Mouse (Mus musculus) natural killer cell, adult 2 months (primary cell): ENCODE results near the gene Gm20388.

ENCODE experiments used
- DNase-seq, 2 experiments: peaks; one replicate each; pipeline ENCODE4 v3.0.0; 2022; ENCODE audit warnings: low spot score in 2 of 2

Gene Gm20388

DNA sequence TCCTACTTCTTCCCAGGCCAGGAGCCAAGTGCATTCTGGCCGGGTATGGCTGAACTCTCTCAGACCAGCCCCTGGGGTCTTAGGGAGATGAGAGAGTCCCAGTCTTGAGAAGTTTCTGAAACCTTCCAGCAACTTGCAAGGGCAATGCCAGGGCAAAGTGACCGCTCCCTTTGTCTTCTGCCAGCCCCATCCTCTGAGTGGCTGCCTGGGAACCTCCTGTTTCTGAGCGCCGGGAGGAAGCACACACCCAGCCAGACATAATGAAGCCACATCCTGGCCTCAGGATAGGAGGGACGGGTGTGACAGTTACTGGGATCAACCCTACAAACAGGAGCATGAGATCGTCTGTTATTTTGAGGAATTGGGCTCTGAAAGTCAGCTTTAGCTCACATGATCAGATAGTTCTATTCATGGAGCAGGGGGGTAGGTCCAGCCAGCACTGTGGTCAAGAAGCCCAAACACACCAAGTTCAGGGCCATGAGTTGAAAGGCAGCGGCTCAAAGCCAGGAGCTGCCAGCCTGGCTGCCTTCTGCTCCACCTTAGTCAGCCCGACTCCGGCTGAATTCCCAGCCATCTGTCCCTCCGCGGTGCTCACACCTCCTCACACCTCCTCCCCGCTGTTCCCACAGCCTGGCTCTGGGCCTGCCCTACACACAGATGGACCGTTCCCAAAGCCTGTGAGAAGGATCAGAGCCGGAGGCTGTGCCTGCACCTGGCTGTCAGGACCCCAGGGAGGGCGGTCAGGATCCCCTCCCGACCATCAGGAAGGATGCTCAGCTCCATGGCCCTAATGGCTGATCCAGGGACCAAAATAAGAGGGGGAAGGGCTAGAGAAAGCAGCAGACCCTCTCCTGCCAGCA, 2766.2 kb downstream of the Gm20388 start:
- DNase-seq = no peak

DNA sequence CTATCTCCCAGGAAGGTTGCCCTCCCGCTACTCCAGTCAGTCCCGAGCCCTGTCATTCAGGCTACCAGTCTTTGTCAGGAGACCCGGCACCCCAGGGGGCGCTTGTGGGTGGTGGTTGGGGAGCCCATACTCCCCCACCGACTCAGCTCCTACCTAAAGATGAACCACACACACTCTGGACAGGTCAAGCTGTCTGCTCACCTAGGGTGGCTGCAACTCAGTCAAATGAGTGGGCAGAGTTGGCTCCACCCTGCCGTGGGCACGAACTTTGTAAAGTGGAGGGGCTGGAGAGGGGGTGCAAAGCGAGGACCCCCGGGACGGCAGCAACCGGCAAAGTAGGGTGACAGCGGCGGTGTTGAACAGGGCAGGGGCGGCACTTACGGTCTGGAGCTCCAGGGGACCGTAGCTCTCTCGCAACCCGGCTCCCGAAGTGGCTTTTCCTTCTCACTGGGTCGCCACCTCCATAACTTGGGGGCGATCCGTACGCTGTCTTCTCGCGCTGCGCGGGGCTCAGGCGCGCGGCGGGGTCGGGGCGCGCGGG, 2766.9 kb downstream of the Gm20388 start:
- DNase-seq = no peak

DNA sequence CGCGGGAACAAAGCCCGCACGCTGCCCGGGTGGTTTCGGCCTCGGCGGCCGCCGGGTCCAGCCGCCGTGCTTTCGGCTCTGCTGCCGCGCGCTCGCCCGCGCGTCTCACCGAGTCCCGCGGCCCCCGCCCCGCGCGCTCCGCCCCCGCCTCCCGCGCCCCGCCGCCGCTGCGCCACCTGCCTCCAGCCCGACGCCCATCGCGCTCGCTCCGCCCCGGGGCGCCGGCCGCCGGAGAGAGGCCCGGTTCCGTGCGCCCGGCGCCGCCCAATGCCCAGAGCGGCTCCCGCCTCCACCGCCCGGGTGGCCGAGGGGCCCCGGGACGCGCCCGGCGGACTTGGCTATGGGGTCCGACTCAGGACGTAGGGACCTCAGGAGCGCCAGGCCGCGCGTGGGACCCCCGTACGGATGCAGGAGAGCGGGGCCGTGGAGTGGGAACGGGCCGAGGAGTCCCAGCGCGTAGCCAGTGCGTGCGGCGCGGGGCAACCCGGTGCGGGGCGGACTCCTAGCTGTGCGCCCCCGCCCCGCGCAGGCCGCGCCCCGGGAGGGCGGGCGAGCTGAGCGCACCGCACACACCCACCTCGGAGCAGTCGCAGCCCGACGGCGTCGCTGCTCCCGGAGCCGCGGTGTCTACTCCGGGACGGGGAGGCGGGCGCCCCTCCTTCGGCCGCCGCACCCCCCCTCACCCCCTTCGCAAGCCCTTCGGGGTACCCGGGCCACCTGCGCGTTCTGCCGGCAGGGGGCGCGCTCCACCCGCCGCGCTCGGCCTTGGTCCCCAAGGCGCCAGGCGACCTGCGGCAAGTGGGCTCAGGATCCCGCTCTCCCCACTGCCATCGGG, 2767.6 kb downstream of the Gm20388 start:
- peak; percentile 61 to 84 for DNase-seq

DNA sequence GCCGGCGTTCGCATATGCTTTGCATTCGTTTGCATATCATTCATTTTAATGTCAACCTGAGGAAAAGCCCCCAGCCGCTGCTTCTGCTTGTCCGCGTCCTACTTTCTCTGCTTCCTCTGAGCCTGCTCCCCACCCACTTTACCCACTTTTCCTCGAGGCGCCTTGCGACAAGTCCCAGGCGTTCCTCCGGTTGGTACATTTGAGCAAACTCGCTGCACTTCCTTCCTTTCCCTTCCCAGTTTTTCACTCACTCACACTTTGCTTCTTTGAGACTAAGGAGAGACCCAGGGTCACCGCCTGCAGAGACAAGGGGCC, 2768.2 kb downstream of the Gm20388 start:
- DNase-seq = no peak

DNA sequence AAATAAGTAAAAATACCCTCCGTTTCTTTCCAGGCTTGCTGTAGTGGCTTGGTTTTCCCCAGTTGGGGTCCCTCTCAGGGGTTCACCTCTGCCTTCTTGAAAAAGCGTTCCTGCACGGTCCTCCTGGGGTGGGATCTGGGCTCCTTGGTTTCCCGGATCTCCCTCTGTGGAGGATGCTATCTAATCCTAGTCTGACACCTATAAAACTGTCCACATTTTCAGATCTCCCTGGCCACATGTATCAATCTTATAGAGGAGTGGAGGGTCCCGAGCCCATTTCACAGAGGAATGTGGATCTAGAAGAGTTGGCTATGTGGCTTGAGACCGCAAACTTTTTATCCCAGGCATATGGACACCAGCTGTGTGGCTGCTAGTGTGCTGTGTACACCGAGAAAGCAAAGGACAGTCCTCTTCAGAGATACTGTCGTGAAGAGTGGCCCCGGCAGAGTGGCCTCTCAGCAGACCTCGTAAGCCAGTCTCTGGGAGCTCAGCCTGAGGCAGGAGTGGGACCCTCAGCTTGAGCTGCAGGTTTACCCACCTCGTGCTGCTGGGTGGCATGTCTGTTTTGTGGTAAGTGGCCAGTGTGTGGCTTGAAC, 2768.8 kb downstream of the Gm20388 start:
- no peak for DNase-seq

DNA sequence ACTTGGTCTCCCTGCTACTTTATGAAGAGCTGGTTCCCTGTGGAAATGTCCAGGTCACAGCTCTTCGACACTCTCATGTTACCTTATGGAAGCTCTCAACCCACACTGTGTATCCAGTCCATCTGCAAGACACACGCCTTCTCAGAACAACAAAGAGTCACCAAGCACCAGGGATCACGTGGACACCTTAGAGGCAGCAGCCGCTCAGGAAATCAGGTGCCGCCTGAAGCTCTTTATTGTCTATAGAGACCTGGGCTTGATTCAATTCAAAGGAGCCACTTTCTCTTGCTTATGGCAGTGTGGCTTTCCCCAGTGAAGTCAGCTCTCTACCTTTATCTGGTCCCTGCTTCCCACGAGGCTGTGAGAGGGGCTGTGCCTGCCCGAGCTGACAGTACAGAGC, 2769.5 kb downstream of the Gm20388 start:
- no peak for DNase-seq

DNA sequence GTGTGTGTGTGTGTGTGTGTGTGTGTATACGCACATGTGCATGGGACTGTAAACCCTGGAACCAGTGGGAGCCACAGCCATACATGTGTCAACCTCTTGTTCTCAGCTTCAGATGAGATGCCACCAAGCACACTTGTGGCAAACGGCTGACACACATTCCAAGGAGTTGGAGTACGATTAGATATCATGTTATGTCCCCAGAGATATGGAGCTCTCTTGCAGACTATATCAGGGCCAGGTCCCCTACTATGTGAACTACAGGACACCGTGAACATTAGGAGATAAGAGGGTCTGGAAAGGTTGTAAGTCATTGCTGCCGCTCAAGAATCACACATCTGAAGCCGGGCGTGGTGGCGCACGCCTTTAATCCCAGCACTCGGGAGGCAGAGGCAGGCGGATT, 2772.2 kb downstream of the Gm20388 start:
- DNase-seq = no peak

DNA sequence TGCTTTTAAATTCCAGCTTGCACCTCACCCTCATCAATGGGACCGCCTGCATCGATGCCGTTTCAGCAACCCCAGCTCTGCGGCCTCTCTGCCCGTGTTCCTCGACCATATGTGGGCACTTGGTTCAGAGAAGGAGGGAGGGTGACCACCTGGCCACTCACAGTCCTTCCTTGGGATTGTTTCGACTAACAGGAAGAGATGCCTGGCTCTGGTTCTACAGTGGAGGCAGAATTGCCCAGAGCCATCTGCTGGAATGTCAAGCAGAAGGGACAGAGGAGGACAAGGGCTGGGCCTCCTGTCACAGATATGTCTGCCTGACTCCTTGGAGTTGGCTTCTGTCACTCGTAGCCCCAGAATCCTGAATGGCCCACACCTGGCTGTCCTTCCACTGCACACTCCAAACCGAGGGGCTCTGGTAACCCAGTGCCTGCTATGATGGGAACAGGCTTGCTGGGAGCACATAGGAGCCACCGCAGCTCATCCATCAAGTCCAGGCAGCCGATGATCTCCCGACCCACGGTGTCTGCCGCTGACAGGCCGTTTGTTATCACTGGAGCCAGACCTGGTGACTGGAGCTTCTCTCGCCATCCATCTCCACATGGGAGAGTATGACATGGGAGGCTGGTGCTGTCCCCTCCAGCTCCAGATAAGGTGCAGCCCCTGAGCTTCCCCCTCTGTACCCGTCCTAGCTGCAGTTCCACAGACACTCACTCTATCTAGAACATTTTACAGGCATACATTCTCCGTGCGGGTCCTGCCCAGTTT, 2774.6 kb downstream of the Gm20388 start:
- DNase-seq = no peak

DNA sequence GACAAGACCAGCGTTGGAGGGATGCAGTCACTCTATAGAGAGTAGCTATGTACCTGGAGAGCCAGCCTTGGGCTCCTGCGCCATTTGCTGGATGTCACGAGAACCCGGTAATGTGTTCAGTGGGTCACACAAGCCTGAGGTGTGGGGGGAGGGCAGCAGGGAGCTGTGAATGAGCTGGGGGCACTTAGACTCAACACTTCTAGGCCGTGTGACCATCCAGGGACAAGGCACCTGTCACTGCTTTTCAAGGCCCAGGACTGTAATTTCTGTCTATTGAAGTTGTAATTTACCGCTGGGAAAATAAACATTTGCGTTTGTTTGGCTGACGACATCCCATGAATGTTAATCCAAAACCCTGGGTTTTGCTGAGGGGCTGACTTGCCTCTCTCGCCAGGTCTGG, 2776.2 kb downstream of the Gm20388 start:
- no peak for DNase-seq

DNA sequence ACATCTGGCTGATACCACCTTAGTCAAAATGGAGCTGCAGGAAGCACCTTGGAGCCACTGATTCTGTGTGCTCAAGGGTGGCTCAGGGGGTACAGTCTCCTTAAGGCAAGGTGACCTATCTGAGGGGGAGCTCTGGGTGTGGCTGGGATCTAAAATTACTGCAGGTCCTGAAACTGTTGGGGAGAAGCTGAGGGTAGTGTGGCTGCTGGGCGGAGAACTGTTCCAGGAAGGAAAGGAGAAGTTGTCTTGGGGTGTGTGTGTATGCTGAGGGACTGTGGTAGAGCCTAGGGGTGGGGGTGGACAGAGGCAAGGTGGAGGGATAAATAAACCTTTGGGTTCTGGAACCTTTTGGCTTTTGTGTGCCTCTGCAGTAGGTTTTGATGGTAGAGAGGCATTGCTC, 2778.7 kb downstream of the Gm20388 start:
- no peak for DNase-seq

DNA sequence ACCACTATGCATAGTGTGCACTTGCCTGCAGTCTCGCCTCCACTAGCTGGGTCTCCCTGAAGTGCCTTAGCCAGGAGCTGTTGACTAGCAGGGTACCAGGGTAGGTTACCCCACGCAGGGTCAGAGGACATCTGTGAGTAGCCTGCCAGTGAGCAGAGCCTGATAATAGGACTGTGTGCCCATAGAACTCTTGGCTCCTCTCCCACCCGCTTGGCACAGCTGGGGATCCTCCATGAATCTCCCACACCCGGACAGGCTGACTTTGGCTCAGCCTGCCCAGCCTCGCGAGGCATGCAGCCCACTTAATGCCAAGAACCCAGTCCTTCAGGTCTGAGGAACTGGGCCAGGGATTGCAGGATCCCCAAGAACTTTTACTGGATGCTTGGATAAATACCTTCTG, 2780.4 kb downstream of the Gm20388 start:
- no peak for DNase-seq

DNA sequence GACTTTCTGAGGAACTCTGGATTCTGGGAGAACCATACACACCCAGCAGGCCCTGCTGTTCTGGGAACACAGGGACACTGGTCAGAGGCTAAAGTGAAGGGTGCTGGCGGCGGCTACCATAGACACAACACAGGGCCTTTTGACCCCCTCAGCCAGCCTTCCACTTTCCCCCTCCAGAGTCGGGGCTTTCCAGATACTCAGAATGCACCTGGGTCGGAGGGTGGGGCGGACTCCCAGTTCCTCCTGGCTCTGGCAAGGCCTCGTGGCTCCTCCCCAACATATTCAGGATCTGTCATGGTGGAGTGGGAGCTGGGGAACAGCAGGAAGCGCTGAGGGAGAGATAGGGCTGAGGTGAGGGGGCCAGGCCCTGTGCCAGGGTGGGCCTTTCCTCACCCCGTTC, 2781.5 kb downstream of the Gm20388 start:
- no peak for DNase-seq

DNA sequence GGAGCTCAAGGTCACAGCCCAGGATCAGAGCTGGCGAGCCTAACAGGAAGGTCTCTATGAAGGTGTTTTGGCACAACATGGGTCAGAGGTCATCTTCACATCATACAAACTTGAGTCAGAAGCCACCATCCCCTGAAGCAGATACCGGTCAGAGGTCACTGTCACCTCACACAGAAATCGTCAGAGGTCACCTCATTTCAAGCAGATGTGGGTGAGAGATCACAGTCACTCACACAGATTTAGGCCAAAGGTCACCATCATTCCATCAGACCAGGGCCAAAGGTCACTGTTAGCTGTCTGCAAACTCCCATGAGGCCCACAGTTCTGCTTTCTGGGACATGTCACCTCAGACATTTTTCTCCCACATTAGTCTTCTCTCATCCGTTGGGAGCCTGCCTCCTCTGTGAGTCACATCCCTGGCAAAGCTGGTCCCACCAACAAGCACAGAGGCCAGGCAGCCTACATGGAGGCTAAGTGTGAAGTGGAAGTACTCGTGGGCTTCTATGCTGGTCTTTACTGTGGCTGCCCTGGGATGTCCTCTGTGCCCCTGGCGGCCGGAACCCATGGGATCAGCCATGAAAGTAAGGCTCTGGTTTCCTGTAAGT, 2784.9 kb downstream of the Gm20388 start:
- no peak for DNase-seq

DNA sequence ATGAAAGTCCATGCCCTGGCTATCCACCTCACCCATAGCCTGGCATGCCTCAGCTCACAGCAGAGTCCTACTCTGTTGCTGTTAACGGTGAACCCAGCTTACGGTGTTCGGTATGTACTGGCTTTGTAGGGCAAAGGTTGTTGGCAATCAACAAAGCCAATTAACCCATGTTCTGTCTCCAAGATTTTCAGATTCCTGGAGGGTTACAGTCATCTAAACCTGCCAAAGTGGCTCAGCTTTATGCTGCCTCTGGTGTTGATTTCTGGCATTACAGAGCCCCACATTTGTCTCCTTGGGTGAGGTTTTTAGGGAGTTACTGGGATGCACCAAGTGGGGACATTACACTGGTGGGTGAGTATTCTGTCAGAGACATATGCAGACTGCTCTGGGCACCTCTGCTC, 2786.5 kb downstream of the Gm20388 start:
- DNase-seq = peak in 1 of 2 experiments; percentile 33

DNA sequence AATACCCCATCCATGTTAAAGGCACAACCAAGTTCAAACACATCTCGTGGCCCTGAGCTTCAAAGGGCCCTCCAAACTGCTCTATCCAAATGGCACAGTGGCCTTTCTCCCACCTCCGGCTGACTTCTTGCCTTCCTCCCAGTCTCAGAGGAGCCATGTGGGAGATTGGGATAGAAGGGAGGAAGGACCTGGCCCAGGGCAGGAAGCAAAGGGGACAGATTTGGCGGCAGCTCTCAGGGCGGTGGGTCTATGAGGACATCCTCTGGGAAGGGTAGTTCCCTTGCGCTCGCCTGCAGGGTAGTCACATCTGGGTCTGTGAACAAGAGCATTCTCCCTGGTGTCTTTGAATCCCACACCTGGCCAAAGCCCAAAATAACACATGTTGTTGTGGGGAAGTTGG, 2786.9 kb downstream of the Gm20388 start:
- DNase-seq = no peak

DNA sequence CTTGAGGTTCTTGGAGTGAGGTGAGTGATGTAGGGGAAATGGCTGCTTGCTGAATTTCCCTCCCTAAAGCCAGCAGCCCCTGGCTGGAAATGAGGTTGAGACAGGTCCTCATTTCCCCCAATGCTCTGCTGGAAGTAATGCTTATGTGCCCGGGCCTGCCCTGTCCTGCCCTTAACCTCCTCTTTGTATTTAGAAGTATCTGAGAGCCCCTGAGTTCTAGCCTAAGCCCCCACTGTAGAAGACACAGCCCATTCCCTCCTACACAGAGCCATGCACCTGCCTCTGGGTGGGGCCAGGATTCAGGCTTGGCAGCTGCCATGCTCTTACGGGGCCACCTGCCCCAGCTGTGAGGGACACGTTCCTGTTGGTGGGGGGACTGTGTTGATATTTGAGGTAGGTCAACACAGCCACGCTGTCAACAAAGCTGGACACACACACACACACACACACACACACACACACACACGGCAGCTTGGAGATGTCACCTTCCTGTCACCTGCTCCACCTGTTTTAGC, 2787.7 kb downstream of the Gm20388 start:
- no peak for DNase-seq

DNA sequence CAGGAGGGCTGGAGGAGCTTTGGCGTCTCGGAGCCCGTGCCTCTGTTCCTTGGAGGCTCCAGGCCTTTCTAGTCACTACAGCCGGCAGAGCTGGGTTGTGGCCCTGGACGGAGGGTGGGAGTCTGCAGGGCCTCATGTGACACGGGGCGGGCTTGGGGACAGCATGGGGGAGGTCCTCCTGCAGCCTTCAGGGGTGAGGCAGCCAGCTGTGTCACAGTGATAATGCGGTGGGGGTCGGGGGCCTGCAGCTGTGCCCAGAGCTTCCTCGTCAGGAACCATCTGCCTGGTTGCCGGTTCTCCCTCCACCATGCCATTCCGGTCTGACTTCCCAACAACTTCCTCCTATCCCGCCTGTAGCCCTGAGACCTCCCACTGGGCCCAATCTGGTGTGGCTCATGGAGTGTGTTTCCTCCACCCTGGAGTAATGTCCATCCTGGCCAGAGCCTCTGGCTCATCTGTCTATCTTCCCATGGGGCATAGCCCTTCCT, 2788.4 kb downstream of the Gm20388 start, which contains the start of gene Cbfa2t3:
Gene Cbfa2t3, minus strand, starts transcription at position 105 of the 488 bp plus-strand sequence.
- DNase-seq = peak in 1 of 2 experiments; percentile 30

DNA sequence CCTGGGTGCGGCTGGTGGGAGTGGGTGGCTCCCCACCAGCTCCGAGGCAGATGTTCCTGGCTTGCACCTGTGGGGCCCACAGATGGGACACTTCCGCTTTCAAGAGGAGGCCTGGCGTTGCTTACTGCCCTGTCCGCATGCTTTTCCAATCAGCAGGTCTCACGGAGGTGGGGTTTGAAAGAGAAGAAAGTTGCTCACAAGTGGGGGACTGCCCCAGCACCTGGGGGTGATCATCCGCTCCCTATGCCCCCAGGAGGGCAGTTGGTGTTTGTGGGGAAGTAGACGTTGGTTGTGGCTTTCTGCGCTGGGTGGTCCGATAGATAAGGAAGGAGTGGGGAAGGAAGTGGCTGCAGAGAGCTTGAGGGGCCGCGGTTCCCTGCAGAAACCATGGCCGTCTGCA, 2790.0 kb downstream of the Gm20388 start:
- peak; percentile 49 to 70 for DNase-seq

DNA sequence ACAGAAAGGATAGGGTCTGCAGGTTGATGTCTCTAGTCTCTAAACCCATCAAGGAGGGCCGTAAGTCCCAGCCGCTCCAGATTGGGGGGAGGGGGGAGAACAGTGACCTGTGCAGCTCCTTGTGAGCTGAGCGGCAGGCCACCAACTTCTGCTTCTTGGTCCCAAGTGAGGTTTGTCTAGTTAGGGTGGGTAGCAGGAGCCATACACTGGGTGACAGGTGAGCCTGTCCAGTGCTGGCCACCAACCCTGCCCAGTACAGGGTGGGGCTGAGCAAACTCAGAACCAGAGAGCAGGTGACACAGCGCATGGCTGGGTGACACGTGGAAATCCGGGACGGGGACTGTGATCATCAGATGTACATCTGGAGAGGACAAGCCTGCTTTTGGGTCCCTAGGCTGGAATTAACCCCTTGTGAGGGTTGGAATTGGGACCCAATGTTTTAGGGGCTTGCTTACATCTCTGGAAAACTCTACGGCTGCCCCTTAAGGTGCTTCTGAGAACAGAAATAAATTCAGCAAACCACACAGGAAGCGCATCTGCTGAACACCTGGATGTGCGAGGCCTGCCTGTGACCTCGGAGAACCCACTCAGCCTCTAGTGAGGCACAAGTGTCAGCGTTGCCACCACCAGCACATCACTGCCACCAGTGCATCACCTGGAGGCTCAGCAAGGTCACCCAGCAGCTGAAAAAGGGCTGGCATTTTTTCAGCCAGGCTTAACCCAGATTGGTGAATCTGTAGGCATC, 2791.0 kb downstream of the Gm20388 start:
- DNase-seq = peak in 1 of 2 experiments; percentile 67
